Mouse (Mus musculus) CD4-positive, CD25-positive, alpha-beta regulatory T cell, adult 9 weeks (primary cell): Measurements from ENCODE around the gene Cox6b2. TPM values are rescaled to one million over a fixed set of nuclear protein-coding genes. Genes with fewer than 3 reads are reported as not detected.

ENCODE experiments used
- polyA plus RNA-seq: library from polyadenylated mRNA; unstranded; fragments of 100-300 nt; shearing (Covaris generic); gene quantifications from one replicate; pipeline ENCODE4 v1.2.1, GENCODE M21; 2017

Gene Cox6b2
- polyA plus RNA-seq: 4.9 TPM

DNA sequence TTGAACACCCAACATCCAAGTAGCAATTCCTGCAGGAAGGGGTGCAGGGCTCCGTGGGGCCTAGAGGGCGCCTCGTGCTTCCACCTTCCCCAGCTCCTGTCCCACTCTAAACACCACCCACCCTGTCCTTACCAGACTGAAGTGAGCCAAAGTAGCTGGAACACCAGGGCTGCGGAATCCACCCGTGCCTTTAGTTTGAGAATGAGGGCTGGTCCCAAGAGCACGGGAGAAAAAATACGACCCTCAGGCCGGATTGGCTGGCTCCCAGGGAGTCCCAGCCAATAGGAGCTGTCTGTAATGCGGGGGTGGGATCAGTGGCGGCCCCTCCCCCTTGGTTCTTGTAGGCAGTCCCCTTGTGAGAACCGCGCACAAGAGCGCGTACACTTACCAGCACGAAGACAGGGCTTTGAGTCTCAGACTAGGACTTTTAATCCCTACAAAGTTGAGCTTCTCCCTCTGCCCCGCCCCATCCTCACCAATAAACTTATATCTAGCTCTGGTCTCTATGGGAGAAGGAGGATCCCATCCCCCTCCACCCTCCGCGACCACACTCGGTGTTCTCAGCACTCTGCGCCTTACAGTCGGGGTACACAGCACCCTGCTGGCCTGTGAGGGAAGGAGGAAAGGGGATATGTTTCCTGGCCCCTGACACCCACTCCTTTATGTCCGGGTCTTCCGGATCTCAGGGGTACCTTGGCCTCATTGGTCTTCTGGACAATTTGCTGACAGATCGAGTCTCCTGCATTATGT is at the start of gene Cox6b2:
TSS of gene Cox6b2 (minus strand) at position 274 of the 750 bp plus-strand sequence.

DNA sequence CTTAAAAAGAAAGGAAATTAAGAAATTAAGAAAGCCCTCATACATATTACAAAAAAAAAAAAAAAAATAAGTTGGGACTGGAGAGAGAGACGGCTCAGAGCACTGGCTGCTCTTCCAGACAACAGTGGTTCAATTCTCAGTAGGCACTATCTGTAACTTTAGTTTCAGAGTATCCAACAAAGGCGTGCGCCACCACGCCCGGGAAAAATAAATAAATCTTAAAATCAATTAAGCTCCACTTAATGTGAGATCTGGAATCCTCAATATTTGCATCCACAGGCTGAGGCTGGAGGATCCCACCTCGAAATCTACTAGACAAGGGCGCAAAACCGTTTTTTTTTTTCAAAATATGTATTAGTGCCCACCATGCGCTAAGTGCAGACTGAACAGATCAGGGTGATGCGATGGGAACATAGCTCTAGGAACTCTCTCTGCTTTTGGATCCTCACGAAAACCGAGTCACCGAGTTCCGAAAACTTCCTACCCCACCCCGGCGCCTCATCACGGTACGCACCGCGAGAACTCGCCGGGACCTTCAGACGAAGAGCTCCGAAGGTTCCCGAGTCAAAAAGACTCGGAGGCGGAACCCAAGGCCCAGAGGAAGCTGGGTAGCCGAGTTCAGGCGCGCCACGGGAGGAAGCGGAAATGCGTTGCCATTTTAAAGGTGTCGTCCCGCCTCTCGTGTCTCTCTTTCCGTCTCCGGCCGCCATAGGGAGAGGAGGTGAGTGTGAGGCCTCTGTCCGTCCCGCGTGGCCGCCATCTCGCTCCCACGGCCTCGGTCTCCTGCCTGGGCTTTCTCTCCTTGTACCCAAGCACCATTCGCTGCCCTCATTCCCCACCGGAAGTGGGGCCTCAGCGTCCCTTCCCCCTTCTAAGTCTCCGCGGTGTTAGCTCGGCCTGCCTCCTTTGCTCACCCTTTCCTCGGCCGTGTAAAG is 39.7 kb upstream of the Cox6b2 start, which contains the start of gene Rpl28:
TSS of gene Rpl28 (plus strand) at position 597 of the 935 bp plus-strand sequence.

DNA sequence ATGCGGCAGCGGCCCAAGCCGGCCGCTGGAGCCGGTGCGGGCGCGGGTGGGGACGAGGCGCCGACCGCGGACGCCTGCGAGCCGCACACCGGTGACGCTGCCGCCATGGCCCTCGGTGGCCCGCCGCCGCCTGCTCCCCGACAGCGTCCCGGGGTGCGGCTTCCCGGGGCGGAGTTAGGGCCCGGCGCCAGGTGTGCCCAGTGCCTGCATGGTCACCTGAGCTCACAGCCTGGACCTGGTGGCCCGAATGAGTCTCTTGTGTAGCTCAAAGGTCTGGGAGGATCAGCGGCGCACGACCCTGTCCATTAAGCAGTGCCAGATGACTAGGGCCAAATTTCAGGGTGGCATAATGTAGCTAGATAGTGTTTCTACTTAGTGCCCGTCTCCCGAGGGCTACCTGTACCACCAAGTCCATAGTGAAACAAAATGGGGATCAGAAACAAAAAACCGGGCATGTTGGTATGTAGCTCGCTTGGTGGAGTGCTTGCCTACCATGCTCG is 36.6 kb upstream of the Cox6b2 start, which contains the start of gene Tmem238:
TSS of gene Tmem238 (minus strand) at position 221 of the 500 bp plus-strand sequence.

DNA sequence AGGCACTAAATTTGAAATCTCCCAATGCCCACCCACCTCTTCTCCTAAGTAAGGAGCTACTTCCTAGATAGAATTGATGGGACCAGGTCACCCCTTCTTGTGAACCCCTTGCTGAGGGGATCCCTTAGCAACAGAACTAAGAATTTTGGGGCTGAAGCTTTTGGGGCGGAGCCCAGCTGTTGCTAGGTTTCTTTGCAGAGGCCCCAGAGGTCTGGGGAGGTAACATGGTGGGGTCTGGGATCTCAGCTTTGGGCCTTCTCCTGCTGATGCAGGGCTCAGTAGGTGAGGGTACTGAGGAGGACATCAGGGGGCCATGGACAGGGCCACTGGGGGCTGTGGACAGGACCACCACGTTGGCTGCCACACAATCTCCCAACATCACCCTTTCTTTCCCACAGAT is 29.9 kb upstream of the Cox6b2 start, which contains the start of the genes Il11 and Tmem190:
TSS of gene Il11 (minus strand) at position 101 of the 400 bp plus-strand sequence.
TSS of gene Tmem190 (plus strand) at position 179 of the 400 bp plus-strand sequence.

DNA sequence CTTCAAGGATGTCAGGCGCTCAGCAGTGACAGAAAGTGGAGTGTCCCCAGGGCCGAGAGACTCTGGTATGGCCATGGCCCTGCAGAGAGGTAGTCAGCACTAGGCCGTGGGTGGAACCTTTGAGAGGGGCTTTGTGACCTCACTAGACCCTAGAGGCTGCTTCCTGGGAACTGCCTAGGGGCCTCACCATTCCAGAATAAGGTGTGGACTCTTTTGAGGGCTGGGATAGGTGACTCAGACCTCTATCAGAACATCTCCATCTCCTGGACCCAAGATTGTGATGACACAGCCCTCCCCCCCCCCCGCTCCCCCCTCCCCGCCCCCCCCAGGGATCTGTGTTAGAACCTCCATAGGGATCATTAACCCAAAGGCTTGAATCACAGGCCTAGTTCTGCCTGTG is 18.3 kb upstream of the Cox6b2 start, which contains the start of gene Fam71e2:
TSS of gene Fam71e2 (minus strand) at position 101 of the 400 bp plus-strand sequence.

DNA sequence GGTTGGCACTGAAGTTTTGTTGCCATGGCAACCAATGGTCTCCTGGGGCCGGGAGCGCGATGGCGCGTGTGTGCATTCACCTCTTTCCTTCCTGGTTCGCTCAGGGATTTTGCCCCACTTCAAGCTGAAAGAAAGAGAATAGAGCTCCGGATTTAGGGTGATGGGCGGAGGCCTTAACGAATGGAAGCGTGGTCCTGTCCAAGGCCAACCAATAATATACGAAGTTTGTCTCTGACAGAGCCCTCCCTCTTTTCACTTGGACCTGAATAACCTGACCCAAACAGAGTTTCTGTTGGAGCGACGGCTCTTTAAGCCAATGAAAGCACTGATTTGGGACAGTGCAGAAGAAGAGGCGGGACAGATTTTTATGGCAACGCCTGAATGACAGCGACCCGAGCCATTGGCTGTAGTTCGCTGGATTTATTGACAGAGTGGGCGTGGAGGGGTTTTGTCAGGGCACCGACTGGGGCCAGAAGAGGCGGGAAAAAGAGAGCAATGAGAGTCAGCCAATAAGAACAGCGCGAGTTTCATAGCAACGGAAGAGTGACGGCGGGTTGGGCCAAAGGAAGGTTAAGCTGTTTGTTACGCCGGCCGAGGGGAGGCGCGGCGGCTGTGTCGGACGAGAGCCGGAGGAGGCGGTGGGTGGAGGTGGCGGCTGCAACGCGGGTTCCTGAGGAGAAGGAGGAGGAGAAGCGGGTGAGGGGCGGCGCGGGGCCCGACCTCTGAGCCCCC is 13.2 kb downstream of the Cox6b2 start, which contains the start of gene Kmt5c:
TSS of gene Kmt5c (plus strand) at position 572 of the 732 bp plus-strand sequence.

DNA sequence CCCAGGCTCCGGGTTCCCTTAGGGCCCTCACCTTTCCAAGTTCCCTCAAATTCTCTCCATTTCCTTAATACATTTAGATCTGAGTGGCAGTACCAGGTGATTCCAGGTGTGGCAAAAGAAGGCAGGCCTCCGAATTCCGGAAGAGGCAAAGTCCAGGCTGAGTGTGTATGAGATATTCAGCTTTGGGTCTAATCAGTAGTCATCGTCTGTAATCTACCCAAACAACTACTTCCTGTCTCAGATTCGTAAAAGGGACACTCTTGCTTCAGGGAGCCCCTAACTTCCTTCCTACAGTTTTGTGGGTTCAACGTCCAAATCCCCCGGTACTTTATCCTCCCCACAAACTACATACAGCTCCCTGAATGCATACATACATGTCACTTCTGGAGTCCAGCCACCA is 27.7 kb downstream of the Cox6b2 start, which contains the start of gene Tmem150b:
TSS of gene Tmem150b (minus strand) at position 81 of the 400 bp plus-strand sequence.

Other genes with a start within 250 kb of the Cox6b2 start
- gene Tnnt1, start 236.7 kb downstream of the Cox6b2 start, polyA plus RNA-seq: 7.6 TPM
- gene Tnni3, start 228.9 kb downstream of the Cox6b2 start, polyA plus RNA-seq: 0.99 TPM
- gene Dnaaf3, start 220.6 kb downstream of the Cox6b2 start, polyA plus RNA-seq: 0.94 TPM
- gene Syt5, start 205.6 kb downstream of the Cox6b2 start, polyA plus RNA-seq: 0.41 TPM
- not detected for gene Ptprh, start 149.1 kb downstream of the Cox6b2 start, polyA plus RNA-seq
- gene Tmem86b, start 121.7 kb downstream of the Cox6b2 start, polyA plus RNA-seq: 3.5 TPM
- gene Ppp6r1, start 94.1 kb downstream of the Cox6b2 start, polyA plus RNA-seq: 26.6 TPM
- gene Hspbp1, start 68.0 kb downstream of the Cox6b2 start, polyA plus RNA-seq: 87.0 TPM
- gene Brsk1, start 62.5 kb downstream of the Cox6b2 start, polyA plus RNA-seq: not detected
- gene Tmem150b, start 27.8 kb downstream of the Cox6b2 start, polyA plus RNA-seq: not detected
- gene Kmt5c, start 13.0 kb downstream of the Cox6b2 start, polyA plus RNA-seq: 45.4 TPM
- not detected for gene Fam71e2, start 18.2 kb upstream of the Cox6b2 start, polyA plus RNA-seq
- not detected for gene Il11, start 29.8 kb upstream of the Cox6b2 start, polyA plus RNA-seq
- not detected for gene Tmem190, start 29.8 kb upstream of the Cox6b2 start, polyA plus RNA-seq
- gene Tmem238, start 36.6 kb upstream of the Cox6b2 start, polyA plus RNA-seq: 0.46 TPM
- gene Rpl28, start 39.8 kb upstream of the Cox6b2 start, polyA plus RNA-seq: 535 TPM
- gene Ube2s, start 59.5 kb upstream of the Cox6b2 start, polyA plus RNA-seq: 80.0 TPM
- gene Shisa7, start 91.6 kb upstream of the Cox6b2 start, polyA plus RNA-seq: not detected
- gene Isoc2b, start 117.2 kb upstream of the Cox6b2 start, polyA plus RNA-seq: 44.2 TPM
- 1.1 TPM for gene Isoc2a, start 124.1 kb upstream of the Cox6b2 start, polyA plus RNA-seq
- not detected for gene Gm36210, start 153.4 kb upstream of the Cox6b2 start, polyA plus RNA-seq
- gene Zfp628, start 162.1 kb upstream of the Cox6b2 start, polyA plus RNA-seq: 1.9 TPM
- 0.71 TPM for gene Nat14, start 168.9 kb upstream of the Cox6b2 start, polyA plus RNA-seq
- gene Ssc5d, start 172.7 kb upstream of the Cox6b2 start, polyA plus RNA-seq: not detected
- gene Sbk2, start 211.3 kb upstream of the Cox6b2 start, polyA plus RNA-seq: 0.43 TPM
- not detected for gene Sbk3, start 218.1 kb upstream of the Cox6b2 start, polyA plus RNA-seq
- gene Zfp579, start 243.1 kb upstream of the Cox6b2 start, polyA plus RNA-seq: 12.8 TPM